In genomic region chr9:106884996-106885900, GRCm38 (mm10) we compare ENCODE assay signal across 8 mouse cellular contexts. TPM values are rescaled to one million over a fixed set of nuclear protein-coding genes. Genes with fewer than 3 reads are reported as not detected.
DNase-seq lines count a peak whose midpoint lies in the region; ATAC-seq and TF ChIP-seq lines count a peak whose summit lies in the region.

No protein-coding gene starts in this region.

- H3K9ac ChIP-seq in forebrain, embryonic 12.5 days, result peak overlapping the region; percentile 99
- H3K9ac ChIP-seq in limb, embryonic 11.5 days (ENCODE audit: low read length), result peak overlapping the region; percentile 99

- H3K4me2 ChIP-seq in forebrain, embryonic 12.5 days, result peak overlapping the region; percentile 98
- H3K4me2 ChIP-seq in limb, embryonic 11.5 days (ENCODE audit: low read depth, severe bottlenecking), result peak overlapping the region; percentile 98

- peaks cover 76% of the 10 kb centered on the region for H3K36me3 ChIP-seq in forebrain, embryonic 12.5 days (replicated peaks)
- peaks cover 21% of the 10 kb centered on the region for H3K36me3 ChIP-seq in limb, embryonic 11.5 days (ENCODE audit: control insufficient read depth, insufficient read depth, low read length)

- H3K27me3 ChIP-seq in forebrain, embryonic 12.5 days, result no peaks in the 10 kb centered on the region
- no peaks in the 10 kb centered on the region for H3K27me3 ChIP-seq in limb, embryonic 11.5 days (ENCODE audit: control insufficient read depth, insufficient read depth, low read length)

- TF ChIP-seq CTCF in left cerebral cortex, adult 2 months (IDR thresholded peaks at IDR 0.05), result no peak
- no peak for TF ChIP-seq CTCF in brain, embryonic 14.5 days (IDR thresholded peaks at IDR 0.05; ENCODE audit: borderline replicate concordance, extremely low read depth, insufficient read depth, insufficient read length)
- TF ChIP-seq CTCF in olfactory bulb, adult 2 months (IDR thresholded peaks at IDR 0.05; ENCODE audit: insufficient read depth, low read depth, low read length), result no peak

- no peak for TF ChIP-seq POLR2A in brain, embryonic 14.5 days (IDR thresholded peaks at IDR 0.05; ENCODE audit: borderline replicate concordance, extremely low read depth, insufficient read depth, insufficient read length, poor library complexity, severe bottlenecking)
- TF ChIP-seq POLR2A in olfactory bulb, adult 2 months (IDR thresholded peaks at IDR 0.05; ENCODE audit: insufficient read depth, low read depth, low read length), result no peak

- peaks cover 73% of the 10 kb centered on the region for H3K4me1 ChIP-seq in forebrain, embryonic 12.5 days
- H3K4me1 ChIP-seq in limb, embryonic 11.5 days (ENCODE audit: control insufficient read depth, insufficient read depth, low read length), result peaks cover 29% of the 10 kb centered on the region
- H3K4me1 ChIP-seq in olfactory bulb, adult 2 months (ENCODE audit: control insufficient read depth, insufficient read depth, low read length), result peaks cover 38% of the 10 kb centered on the region

- no peaks in the 10 kb centered on the region for H3K9me3 ChIP-seq in forebrain, embryonic 12.5 days
- no peaks in the 10 kb centered on the region for H3K9me3 ChIP-seq in limb, embryonic 11.5 days (ENCODE audit: control insufficient read depth, low read length)

- peak overlapping the region; percentile 70 for H3K4me3 ChIP-seq in left cerebral cortex, adult 2 months
- peak overlapping the region; percentile 98 for H3K4me3 ChIP-seq in forebrain, embryonic 12.5 days (replicated peaks)
- H3K4me3 ChIP-seq in limb, embryonic 11.5 days (ENCODE audit: low read depth, low read length), result peak overlapping the region; percentile 97
- peak overlapping the region; percentile 76 for H3K4me3 ChIP-seq in olfactory bulb, adult 2 months (ENCODE audit: insufficient read depth, low read depth, low read length)

- peak overlapping the region; percentile 36; the same call in 1 of the 2 replicates for H3K27ac ChIP-seq in left cerebral cortex, adult 2 months
- no peak overlapping the region; the same call in 1 of the 2 replicates for H3K27ac ChIP-seq in forebrain, embryonic 12.5 days
- no peak overlapping the region; the same call in 1 of the 2 replicates for H3K27ac ChIP-seq in limb, embryonic 11.5 days (replicated peaks; ENCODE audit: low read depth, low read length)
- H3K27ac ChIP-seq in olfactory bulb, adult 2 months (ENCODE audit: insufficient read depth, low read depth, low read length), result no peak overlapping the region

- intact Hi-C loops in left cerebral cortex, adult 2 months (cut with DNase I), result loop anchor here (5.0 to 10.0 kb wide), 2 partner anchors 407 to 650 kb away; partner anchors contain the start of gene Tmem115
- intact Hi-C loops in left cerebral cortex, postnatal 25 days (cut with DNase I), result loop anchor here (10.0 kb wide), 1 partner anchor 650 kb away; the partner anchor contains the start of gene Tmem115

- no peak for ATAC-seq in forebrain, embryonic 12.5 days (ENCODE audit: low FRiP score)
- no peak for ATAC-seq in limb, embryonic 11.5 days (ENCODE audit: insufficient number of reproducible peaks, low FRiP score, low TSS enrichment, low read depth)
- ATAC-seq in megakaryocyte progenitor cell, adult 5-6 weeks (replicated peaks; ENCODE audit: poor library complexity), result no peak

- WGBS in forebrain, embryonic 12.5 days, result 29% methylated on average over 44 of the region's 44 CpGs
- 19% methylated on average over 44 of the region's 44 CpGs for WGBS in limb, embryonic 11.5 days
- 16% methylated on average over 44 of the region's 44 CpGs for WGBS in olfactory bulb, adult 2 months

- DNase-seq in left cerebral cortex, adult 2 months (ENCODE audit: extremely low spot score in 1 of 2, low spot score in 2 of 2), result no peak
- DNase-seq in left cerebral cortex, postnatal 25 days (ENCODE audit: low spot score in 2 of 2), result no peak
- peak; percentile 27 for DNase-seq in brain, embryonic 14.5 days (ENCODE audit: low read depth)
- peak; percentile 63 for DNase-seq in limb, embryonic 11.5 days (ENCODE audit: low spot score)
- no peak for DNase-seq in left cerebral cortex, adult 8-10 months (ENCODE audit: low spot score in 2 of 2)

RNA-seq across cellular contexts. Expression of gene Rbm15b, which starts 2.0 kb away (rescaled TPM):
- 10 to 100 TPM; 57.1 to 57.2 TPM for total RNA-seq in left cerebral cortex, adult 2 months (2021)
- total RNA-seq in left cerebral cortex, postnatal 25 days (2021), result 10 to 100 TPM; 52.5 to 57.7 TPM
- 33.9 and 47.5 TPM in 2 replicates for polyA plus RNA-seq in brain, embryonic 14.5 days (2012; rRNA removed)
- 28.1 and 31.1 TPM in 2 replicates for polyA plus RNA-seq in forebrain, embryonic 12.5 days (2016; fragmentation: Nextera tagmentation; extraction: Ambion mirVana)
- polyA plus RNA-seq in limb, embryonic 11.5 days (2014; fragmentation: Nextera tagmentation; extraction: Ambion mirVana), result 23.1 and 26.6 TPM in 2 replicates
- not detected in 2 replicates for polyA plus RNA-seq in olfactory bulb, adult 2 months (2012; ENCODE audit: insufficient read depth, insufficient read length, low replicate concordance, missing spikeins)
- total RNA-seq in megakaryocyte progenitor cell, adult 5-6 weeks (2015), result 20.3 and 22.6 TPM in 2 replicates
- total RNA-seq in megakaryocyte progenitor cell, adult 5-6 weeks (2017), result 23.7 and 26.1 TPM in 2 replicates
- total RNA-seq in left cerebral cortex, adult 8-10 months (2022), result 10 to 100 TPM; 51.6 to 56.5 (median 52.8) TPM

RNA-seq across cellular contexts. Expression of gene Manf, which starts 6.5 kb away (rescaled TPM):
- 100 to 1,000 TPM; 115 to 126 TPM for total RNA-seq in left cerebral cortex, adult 2 months (2021)
- 100 to 1,000 TPM; 150 to 155 TPM for total RNA-seq in left cerebral cortex, postnatal 25 days (2021)
- 51.9 and 62.1 TPM in 2 replicates for polyA plus RNA-seq in brain, embryonic 14.5 days (2012; rRNA removed)
- 216 and 222 TPM in 2 replicates for polyA plus RNA-seq in forebrain, embryonic 12.5 days (2016; fragmentation: Nextera tagmentation; extraction: Ambion mirVana)
- 316 and 331 TPM in 2 replicates for polyA plus RNA-seq in limb, embryonic 11.5 days (2014; fragmentation: Nextera tagmentation; extraction: Ambion mirVana)
- polyA plus RNA-seq in olfactory bulb, adult 2 months (2012; ENCODE audit: insufficient read depth, insufficient read length, low replicate concordance, missing spikeins), result not detected in 2 replicates
- total RNA-seq in megakaryocyte progenitor cell, adult 5-6 weeks (2015), result 619 and 658 TPM in 2 replicates
- 405 and 458 TPM in 2 replicates for total RNA-seq in megakaryocyte progenitor cell, adult 5-6 weeks (2017)
- 100 to 1,000 TPM in 2 of 4 experiments, 10 to 100 TPM in 2; 94.8 to 105 (median 98.7) TPM for total RNA-seq in left cerebral cortex, adult 8-10 months (2022)

Comparison
In these comparisons a context has a peak if more than half of its experiments do, and no peak if none do; other contexts are left out.
1. DNase-seq: peak in brain, embryonic 14.5 days (single experiment) and limb, embryonic 11.5 days (single experiment); none in left cerebral cortex, adult 2 months (0 of 2), left cerebral cortex, postnatal 25 days (0 of 2) and left cerebral cortex, adult 8-10 months (0 of 2).
2. Peak in every context shown above with its lines, with median percentiles within 50 percentile points of each other: H3K4me3 ChIP-seq.